Mouse (Mus musculus): ENCODE measurements around the gene Eno1.

DNA sequence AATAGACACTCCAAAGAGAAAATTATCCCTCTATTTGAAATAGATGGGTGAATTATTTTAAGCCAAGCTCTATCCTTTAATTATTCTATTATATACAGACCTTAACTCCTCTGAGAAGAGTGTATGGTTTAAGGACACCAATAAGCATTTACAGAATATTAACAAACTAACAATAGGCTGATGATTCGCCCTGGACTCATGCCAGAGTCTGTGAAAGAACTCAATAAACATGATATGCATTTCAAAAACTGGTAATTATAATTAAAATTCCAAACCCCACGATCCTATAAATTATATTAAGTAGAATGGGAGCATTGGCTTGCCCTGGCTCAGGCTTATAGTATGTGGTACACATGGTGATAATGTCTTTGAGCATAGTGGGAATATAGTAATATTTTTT, 43.5 kb downstream of the Eno1 start:
- TF ChIP-seq CTCF (IDR thresholded peaks at IDR 0.05; ENCODE audit: control insufficient read depth, insufficient read depth, low read length) (no peak), POLR2A (IDR thresholded peaks at IDR 0.05; ENCODE audit: borderline replicate concordance, control insufficient read depth, low read depth, low read length) (no peak)

All from bone marrow, adult 2 months (tissue).